Mouse (Mus musculus) leukemia stem cell, adult 10-12 weeks (primary cell): ENCODE results near the gene Gm21988. TPM values are rescaled to one million over a fixed set of nuclear protein-coding genes. Genes with fewer than 3 reads are reported as not detected.

Experiments
- polyA plus RNA-seq: library from polyadenylated mRNA; stranded (reverse); fragments of >175 nt; gene quantifications from 2 replicates; pipeline ENCODE4 v1.2.3, GENCODE M21; 2012; ENCODE audit warnings: low replicate concordance

Gm21988 gene
- polyA plus RNA-seq: 2.5 and 3.1 TPM in 2 replicates

GRCm38 (mm10) chr11:70239541-70240279, at the start of gene Gm21988, which contains the start of gene Rnasek:
TSS of gene Gm21988 (minus strand) at chr11:70239830.
TSS of gene Rnasek (minus strand) at chr11:70239842.

GRCm38 (mm10) chr11:70254931-70255531, 15.4 kb upstream of the Gm21988 start, which contains the start of gene Alox12:
TSS of gene Alox12 (minus strand) at chr11:70255353.

GRCm38 (mm10) chr11:70237457-70238167, 2.0 kb downstream of the Gm21988 start, which contains the start of gene 0610010K14Rik:
TSS of gene 0610010K14Rik (minus strand) at chr11:70237914.

GRCm38 (mm10) chr11:70229260-70230010, 10.2 kb downstream of the Gm21988 start, which contains the start of gene Bcl6b:
TSS of gene Bcl6b (minus strand) at chr11:70229798.

GRCm38 (mm10) chr11:70220731-70221602, 18.7 kb downstream of the Gm21988 start, which contains the start of gene Slc16a13:
TSS of gene Slc16a13 (minus strand) at chr11:70221064.

GRCm38 (mm10) chr11:70212423-70212822, 27.2 kb downstream of the Gm21988 start, which contains the start of gene Slc16a11:
TSS of gene Slc16a11 (plus strand) at chr11:70212752.

Other genes starting within 250 kb of the Gm21988 start
- gene Gabarap, start 248.7 kb downstream of the Gm21988 start, polyA plus RNA-seq: 126 and 157 TPM in 2 replicates
- gene Phf23, start 244.1 kb downstream of the Gm21988 start, polyA plus RNA-seq: 43.8 and 51.3 TPM in 2 replicates
- gene Dvl2, start 239.2 kb downstream of the Gm21988 start, polyA plus RNA-seq: 32.3 and 38.3 TPM in 2 replicates
- 24.5 and 26.3 TPM in 2 replicates for gene Acadvl, start 224.4 kb downstream of the Gm21988 start, polyA plus RNA-seq
- 4.8 and 5.4 TPM in 2 replicates for gene Dlg4, start 222.9 kb downstream of the Gm21988 start, polyA plus RNA-seq
- gene Asgr1, start 185.7 kb downstream of the Gm21988 start, polyA plus RNA-seq: not detected in 2 replicates
- not detected in 2 replicates for gene Asgr2, start 147.2 kb downstream of the Gm21988 start, polyA plus RNA-seq
- gene Mgl2, start 109.5 kb downstream of the Gm21988 start, polyA plus RNA-seq: not detected in 2 replicates
- gene Clec10a, start 83.6 kb downstream of the Gm21988 start, polyA plus RNA-seq: 1.8 TPM in 1 of 2 replicates, not detected in the other
- gene Slc16a11, start 27.1 kb downstream of the Gm21988 start, polyA plus RNA-seq: 0.42 TPM in 1 of 2 replicates, not detected in the other
- 3.8 and 9.0 TPM in 2 replicates for gene Slc16a13, start 18.8 kb downstream of the Gm21988 start, polyA plus RNA-seq
- gene Bcl6b, start 10.0 kb downstream of the Gm21988 start, polyA plus RNA-seq: 1.2 and 1.5 TPM in 2 replicates
- 33.6 and 74.0 TPM in 2 replicates for gene 0610010K14Rik, start 1.9 kb downstream of the Gm21988 start, polyA plus RNA-seq
- gene Rnasek, start within 50 bp of the Gm21988 start, polyA plus RNA-seq: 27.1 and 102 TPM in 2 replicates
- 0.75 TPM in 1 of 2 replicates, not detected in the other for gene Alox12, start 15.5 kb upstream of the Gm21988 start, polyA plus RNA-seq
- gene Alox12e, start 82.8 kb upstream of the Gm21988 start, polyA plus RNA-seq: not detected in 2 replicates
- 0.35 and 0.56 TPM in 2 replicates for gene Alox15, start 112.2 kb upstream of the Gm21988 start, polyA plus RNA-seq
- gene Pelp1, start 170.2 kb upstream of the Gm21988 start, polyA plus RNA-seq: 84.1 and 130 TPM in 2 replicates
- gene Arrb2, start 192.8 kb upstream of the Gm21988 start, polyA plus RNA-seq: 187 and 287 TPM in 2 replicates
- gene Med11, start 212.1 kb upstream of the Gm21988 start, polyA plus RNA-seq: 6.5 and 33.1 TPM in 2 replicates
- gene Zmynd15, start 219.6 kb upstream of the Gm21988 start, polyA plus RNA-seq: 1.6 TPM in 2 replicates
- 0.86 and 2.0 TPM in 2 replicates for gene Cxcl16, start 220.2 kb upstream of the Gm21988 start, polyA plus RNA-seq